Mouse (Mus musculus) layer of hippocampus, adult 8-10 months (tissue): Measurements from ENCODE around the gene Cttn. TPM values are rescaled to one million over a fixed set of nuclear protein-coding genes. Genes with fewer than 3 reads are reported as not detected.

Source experiments
- DNase-seq, 2 experiments: peaks; one replicate each; pipeline ENCODE4 v3.0.0; 2022; ENCODE audit warnings: low spot score in 2 of 2
- total RNA-seq, 4 experiments: library from RNA; stranded (reverse); gene quantifications; 2 replicates each; pipeline ENCODE4 v1.2.4; 2022

Cttn gene
- total RNA-seq, 4 experiments from 2014 or later: 151 to 178 (median 164) TPM

GRCm38 (mm10) chr7:144449637-144450570 is 20.9 kb downstream of the Cttn start:
- DNase-seq: peak; percentile 78 to 83

- DNase-seq: no peak
Measured at GRCm38 (mm10) chr7:144448186-144448585, 22.6 kb downstream of the Cttn start.

DNA sequence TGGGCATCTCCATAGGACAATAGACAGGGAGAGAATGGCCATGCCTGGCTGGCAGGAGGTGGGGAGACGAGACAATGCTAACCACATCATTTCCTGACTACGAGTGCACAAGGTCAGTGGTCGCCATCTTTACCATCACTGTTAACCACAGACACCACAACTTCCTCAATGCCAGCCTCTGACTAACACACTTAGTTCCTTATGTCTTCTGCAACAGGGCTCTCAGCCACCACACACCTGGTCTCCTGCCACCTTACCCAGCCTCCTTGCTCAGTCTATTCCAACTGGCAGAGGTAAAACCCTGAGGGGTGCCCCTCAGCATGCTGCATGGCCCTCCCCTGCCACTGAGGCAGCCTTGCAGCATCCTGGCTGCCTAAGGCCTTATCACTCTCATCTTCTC is 23.7 kb downstream of the Cttn start:
- DNase-seq: no peak

DNA sequence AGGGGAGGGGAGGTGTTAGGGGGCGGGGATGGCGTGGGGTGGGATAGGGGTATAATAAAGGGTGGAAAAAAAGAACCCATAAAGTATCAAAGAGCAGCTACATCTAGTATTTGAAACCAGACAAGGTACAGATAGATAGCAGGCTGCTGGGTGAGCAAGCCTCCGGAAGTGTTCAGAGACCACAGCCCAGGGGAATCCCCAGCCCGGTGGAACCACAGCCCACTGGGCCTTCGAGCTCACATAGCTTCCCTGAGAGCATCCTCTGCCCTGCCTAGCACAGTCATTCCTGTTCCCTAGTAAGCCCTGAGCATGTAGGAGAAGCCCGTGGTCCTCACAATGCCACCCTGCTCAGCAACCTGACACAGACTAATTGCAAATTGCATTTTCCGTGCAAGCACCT is 26.0 kb downstream of the Cttn start:
- no peak for DNase-seq

GRCm38 (mm10) chr7:144441976-144442375 is 28.8 kb downstream of the Cttn start:
- DNase-seq: no peak

GRCm38 (mm10) chr7:144441466-144441865 is 29.3 kb downstream of the Cttn start:
- no peak for DNase-seq

GRCm38 (mm10) chr7:144438811-144439210 is 32.0 kb downstream of the Cttn start:
- DNase-seq: no peak

DNA sequence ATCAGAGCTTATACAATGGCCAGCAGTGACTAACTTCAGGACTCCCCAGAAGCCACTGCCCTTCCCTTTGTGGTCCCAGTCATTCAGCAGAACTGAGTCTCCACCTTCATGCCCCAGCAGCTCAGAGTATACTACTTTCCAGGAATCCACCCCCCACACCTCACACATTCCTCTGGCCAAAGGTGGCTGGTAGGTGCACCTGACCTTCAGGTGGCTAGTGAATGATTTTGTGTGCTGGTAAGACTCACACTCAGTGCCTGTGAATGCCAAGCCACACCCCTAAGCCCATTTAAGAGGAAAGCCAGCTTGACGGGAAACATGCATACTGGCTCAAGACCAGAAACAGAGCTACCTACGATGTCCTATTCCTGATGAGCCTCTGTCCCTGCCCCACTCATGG is 37.9 kb downstream of the Cttn start:
- DNase-seq: no peak

GRCm38 (mm10) chr7:144427460-144427859 is 43.3 kb downstream of the Cttn start:
- DNase-seq: no peak

DNA sequence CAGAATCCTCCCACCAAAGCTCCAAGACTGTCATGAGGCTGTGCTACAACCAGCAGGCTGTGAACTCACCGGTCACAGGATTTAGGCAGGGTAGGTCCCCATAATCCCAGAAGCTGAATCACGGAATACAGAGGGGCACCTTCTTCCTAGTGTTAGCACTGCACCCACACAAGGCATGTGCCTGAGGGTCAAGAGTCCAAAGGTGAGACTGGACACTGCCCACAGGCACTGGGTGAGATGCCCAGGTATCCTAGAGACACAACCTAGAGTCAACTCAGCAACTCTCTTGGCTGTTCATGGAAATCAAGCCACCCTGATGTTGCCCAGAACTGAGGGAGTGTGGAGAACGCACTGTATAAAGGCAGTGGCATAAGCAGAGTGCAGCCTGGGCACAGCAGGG is 44.2 kb downstream of the Cttn start:
- no peak for DNase-seq

DNA sequence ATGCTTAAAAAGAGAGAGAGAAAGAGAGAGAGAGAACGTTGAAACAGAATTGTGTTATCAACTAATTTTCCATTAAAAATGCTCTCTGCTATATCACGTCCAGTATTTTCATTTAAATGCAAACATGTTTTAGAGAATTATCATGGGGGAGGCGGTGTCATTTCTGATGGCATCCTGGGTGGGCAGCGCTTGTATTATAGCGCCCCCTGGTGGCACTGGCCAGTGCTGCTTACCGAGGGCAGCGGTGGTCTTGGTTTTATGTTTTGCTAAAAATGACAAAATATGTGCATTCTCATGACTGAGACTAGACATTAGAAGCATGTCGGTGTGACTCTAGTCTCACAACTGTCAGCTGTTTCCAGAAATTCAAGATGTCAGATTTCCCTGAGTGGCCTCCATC is 44.9 kb downstream of the Cttn start:
- peak in 1 of 2 experiments; percentile 75 for DNase-seq

GRCm38 (mm10) chr7:144421478-144421877 is 49.3 kb downstream of the Cttn start:
- DNase-seq: no peak

DNA sequence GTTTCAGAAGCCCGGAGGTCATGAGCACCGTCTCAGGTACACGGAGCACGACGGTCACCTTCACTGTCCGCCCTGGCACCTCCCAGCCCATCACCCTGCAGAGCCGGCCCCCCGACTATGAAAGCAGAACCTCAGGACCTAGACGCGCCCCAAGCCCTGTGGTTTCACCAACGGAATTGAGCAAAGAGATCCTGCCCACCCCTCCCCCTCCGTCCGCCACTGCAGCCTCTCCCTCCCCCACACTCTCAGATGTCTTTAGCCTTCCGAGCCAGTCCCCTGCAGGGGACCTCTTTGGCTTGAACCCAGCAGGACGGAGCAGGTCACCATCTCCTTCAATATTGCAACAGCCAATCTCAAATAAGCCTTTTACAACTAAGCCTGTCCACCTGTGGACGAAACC is 50.3 kb downstream of the Cttn start:
- no peak for DNase-seq

DNA sequence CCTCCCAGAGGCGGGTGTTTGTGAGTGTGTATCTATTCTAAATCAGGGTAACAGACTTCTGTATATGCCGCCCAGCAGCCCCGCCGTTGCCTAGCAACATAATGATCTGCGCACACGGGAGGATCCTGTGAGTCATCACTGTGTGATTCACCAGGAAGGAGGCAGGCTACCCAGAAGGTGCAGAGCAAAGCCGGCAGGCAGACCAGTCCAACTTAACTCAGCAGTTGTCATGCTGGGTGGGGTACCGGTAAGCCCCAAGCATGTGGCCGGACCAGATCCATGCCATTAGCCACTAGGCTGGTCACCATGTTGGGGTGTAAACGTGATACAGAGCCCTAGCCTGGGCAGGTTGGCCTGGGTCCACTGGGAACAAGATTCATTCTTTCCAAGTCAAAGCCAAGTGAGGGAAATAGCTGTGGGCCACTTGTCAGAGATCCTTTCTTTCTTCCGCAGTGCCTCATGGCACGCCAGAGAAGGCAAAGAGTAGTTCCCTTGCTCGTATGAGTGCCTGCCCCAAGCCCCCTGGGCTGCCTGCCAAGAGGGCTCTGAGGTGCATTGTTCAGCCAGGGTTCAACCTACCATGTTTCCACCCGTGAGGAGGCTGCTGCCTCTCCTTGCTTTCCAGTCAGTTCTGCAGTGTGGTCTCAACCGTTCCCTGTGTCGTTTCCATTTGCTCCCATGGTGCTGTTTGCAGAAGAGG is 53.0 kb downstream of the Cttn start:
- peak; percentile 87 to 90 for DNase-seq

DNA sequence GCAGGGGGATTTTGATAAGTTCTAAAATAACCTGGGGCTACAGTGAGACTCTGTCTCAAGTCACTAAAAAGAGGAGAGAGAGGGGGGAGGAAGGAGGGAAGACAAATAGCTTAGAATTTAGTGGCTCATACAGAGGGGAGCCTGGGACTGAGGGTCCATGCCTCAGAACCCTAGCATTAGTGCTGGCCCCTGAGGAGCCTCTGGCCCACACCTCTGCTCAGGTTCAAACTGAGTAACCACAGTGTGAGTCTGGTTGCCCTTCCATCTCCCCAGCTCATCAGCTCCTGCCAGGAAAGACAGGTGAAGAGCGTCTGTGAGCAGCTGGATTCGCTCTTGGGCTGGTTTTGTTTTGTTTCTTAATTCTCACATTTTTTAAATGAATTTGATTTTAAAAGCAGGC is 53.6 kb downstream of the Cttn start:
- no peak for DNase-seq

GRCm38 (mm10) chr7:144415795-144416194 is 55.0 kb downstream of the Cttn start:
- no peak for DNase-seq

DNA sequence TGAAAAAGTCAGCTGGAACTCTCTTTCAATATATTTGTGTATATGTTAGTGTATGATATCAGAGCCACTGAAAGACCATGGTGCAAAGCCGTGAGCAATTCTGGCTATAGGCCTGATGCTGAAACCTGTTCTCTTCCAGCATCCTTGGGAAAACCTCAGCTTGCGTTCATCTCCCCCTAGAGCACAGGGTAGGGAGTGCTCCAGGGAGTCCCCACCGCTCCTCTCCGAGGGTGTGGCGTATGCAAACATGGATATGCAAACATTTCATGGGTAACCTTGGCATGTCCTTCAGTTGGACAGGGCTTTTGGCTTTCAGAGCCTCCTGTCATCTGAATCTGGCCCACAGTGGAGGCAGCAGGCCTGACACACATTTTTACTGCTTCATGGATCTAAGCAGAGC is 56.2 kb downstream of the Cttn start:
- DNase-seq: no peak

GRCm38 (mm10) chr7:144411967-144412906 is 58.6 kb downstream of the Cttn start:
- no peak for DNase-seq

DNA sequence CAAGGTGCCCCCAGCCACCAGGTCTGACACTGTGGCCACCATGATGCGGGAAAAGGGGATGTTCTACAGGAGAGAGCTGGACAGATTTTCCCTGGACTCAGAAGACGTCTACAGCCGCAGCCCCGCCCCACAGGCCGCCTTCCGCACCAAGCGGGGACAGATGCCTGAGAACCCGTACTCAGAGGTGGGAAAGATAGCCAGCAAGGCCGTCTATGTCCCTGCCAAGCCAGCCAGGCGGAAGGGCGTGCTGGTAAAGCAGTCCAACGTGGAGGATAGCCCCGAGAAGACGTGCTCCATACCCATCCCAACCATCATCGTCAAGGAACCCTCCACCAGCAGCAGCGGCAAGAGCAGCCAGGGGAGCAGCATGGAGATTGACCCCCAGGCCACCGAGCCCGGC is 61.1 kb downstream of the Cttn start:
- no peak for DNase-seq

DNA sequence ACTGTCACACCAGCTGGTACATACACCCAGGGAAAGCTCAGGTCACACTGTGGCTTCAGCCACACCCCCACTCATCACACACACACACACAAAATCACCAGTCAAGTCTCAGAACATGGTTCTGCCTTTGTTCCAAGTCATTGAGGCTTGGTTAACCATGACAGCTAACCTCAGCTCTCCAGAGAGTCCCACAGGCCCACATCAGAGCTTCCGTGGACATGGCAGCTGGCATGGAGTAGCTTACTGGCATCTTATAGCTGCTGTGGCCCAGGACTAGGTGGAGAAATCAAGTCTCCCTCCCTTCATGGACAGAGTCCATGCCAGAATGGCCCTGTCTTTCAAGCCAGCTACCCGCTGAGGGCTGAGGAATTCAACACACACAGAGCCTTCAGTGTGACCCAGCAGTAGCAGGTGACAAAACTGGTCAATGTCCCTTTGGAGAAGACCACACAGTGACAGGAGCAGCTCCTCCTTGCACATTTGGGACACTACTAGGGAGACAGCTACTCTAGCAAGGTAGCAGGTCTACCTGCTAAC is 62.3 kb downstream of the Cttn start:
- no peak for DNase-seq

- DNase-seq: no peak
Measured at GRCm38 (mm10) chr7:144407675-144408074, 63.1 kb downstream of the Cttn start.
